Mouse (Mus musculus): ENCODE data around the gene Sinhcaf. TPM values are rescaled to one million over a fixed set of nuclear protein-coding genes. Genes with fewer than 3 reads are reported as not detected.

The Sinhcaf gene
- polyA plus RNA-seq, 1 experiment = 7.8 TPM

DNA sequence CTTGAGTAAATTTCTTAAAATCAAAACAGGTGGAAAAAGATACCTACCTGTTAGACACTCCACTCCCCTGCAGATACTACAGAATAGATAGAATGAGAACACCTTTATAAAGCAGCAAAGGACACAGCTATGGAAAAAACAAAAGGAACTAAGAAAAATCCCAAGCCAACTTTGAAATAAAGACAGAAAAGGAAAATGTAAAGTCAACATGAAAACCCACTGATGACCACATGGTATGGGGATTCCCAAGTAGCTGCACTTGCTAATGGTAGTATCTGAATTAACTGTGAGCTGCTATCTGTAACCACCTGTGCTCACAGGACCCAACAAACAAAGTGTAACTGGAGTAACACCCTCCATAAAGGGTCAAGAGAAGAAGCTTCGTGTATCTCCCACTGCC is 8.6 kb downstream of the Sinhcaf start:
- Histone ChIP-seq H3K4me3 (ENCODE audit: control insufficient read depth, insufficient read depth, low read length) (no peak overlapping the region), H3K4me1 (replicated peaks; ENCODE audit: control insufficient read depth, insufficient read depth, low read length) (no peaks in the 10 kb centered on the region), H3K27ac (ENCODE audit: control insufficient read depth, insufficient read depth, low read length) (no peak overlapping the region), H3K36me3 (ENCODE audit: control insufficient read depth, insufficient read depth, low read length) (no peaks in the 10 kb centered on the region), H3K27me3 (ENCODE audit: control insufficient read depth, insufficient read depth, low read length) (no peaks in the 10 kb centered on the region)
- DNase-seq = no peak
- TF ChIP-seq CTCF (IDR thresholded peaks at IDR 0.05; ENCODE audit: borderline replicate concordance, control insufficient read depth, extremely low read depth, insufficient read depth, low read length, poor library complexity) = no peak
- no peak for TF ChIP-seq POLR2A (IDR thresholded peaks at IDR 0.05; ENCODE audit: control insufficient read depth, extremely low read depth, insufficient read depth, low read length, poor library complexity)
- WGBS = 88% methylated on average over 1 of the region's 1 CpGs

DNA sequence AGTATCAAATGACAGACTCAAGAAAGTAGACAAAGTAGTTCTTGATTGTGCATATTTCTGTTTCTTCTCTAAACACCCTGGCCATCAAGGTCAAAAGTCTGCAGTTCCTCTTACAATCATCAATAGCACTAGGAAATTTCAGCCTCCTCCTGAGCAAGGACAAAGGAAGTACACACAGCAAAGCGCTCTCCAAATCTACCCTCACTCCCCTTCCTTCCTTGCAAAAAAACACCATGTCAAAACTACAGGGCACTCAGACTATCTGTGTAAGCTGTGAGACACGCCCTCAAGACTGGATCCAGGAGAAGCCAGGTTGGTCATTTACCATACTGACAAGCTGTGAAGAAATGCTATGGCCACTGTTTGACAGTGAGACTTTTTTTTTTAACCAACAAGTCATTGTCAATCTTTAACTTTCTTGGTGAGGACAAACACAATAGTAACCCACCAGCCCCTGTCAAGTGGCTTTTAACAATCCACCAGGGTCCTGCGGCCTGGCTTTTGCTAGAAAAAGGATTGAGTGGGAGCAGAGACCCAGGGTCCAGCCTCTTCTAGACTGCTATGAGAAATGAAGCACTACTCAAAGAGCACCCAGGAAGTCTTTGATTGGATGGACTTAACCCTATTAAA is 11.2 kb downstream of the Sinhcaf start:
- H3K4me1 ChIP-seq (replicated peaks; ENCODE audit: control insufficient read depth, insufficient read depth, low read length) = no peaks in the 10 kb centered on the region
- H3K27me3 ChIP-seq (ENCODE audit: control insufficient read depth, insufficient read depth, low read length) = no peaks in the 10 kb centered on the region
- WGBS = 91% methylated on average over 3 of the region's 3 CpGs
- TF ChIP-seq CTCF (IDR thresholded peaks at IDR 0.05; ENCODE audit: borderline replicate concordance, control insufficient read depth, extremely low read depth, insufficient read depth, low read length, poor library complexity) (no peak), POLR2A (IDR thresholded peaks at IDR 0.05; ENCODE audit: control insufficient read depth, extremely low read depth, insufficient read depth, low read length, poor library complexity) (no peak)
- no peak for DNase-seq
- no peak overlapping the region for H3K27ac ChIP-seq (ENCODE audit: control insufficient read depth, insufficient read depth, low read length)
- H3K4me3 ChIP-seq (ENCODE audit: control insufficient read depth, insufficient read depth, low read length) = no peak overlapping the region
- H3K36me3 ChIP-seq (ENCODE audit: control insufficient read depth, insufficient read depth, low read length) = peaks cover 20% of the 10 kb centered on the region

DNA sequence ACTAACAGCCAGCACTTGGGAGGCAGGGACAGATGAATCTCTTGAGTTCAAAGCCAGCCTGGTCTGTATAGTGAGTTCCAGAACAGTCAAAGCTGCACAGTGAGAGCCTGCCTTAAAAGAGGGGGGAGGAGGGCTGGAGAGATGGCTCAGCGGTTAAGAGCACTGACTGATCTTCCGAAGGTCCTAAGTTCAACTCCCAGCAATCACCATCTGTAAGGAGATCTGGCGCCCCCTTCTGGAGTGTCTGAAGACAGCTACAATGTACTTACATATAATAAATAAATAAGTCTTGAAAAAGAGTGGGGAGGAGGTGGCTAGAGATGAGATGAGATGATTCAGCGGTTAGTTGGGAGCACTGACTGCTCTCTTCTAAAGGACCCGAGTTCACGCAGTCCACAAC is 15.0 kb downstream of the Sinhcaf start:
- Histone ChIP-seq H3K4me3 (ENCODE audit: control insufficient read depth, insufficient read depth, low read length) (no peak overlapping the region), H3K4me1 (replicated peaks; ENCODE audit: control insufficient read depth, insufficient read depth, low read length) (no peaks in the 10 kb centered on the region), H3K27me3 (ENCODE audit: control insufficient read depth, insufficient read depth, low read length) (no peaks in the 10 kb centered on the region), H3K36me3 (ENCODE audit: control insufficient read depth, insufficient read depth, low read length) (peaks cover 41% of the 10 kb centered on the region), H3K27ac (ENCODE audit: control insufficient read depth, insufficient read depth, low read length) (no peak overlapping the region)
- TF ChIP-seq CTCF (IDR thresholded peaks at IDR 0.05; ENCODE audit: borderline replicate concordance, control insufficient read depth, extremely low read depth, insufficient read depth, low read length, poor library complexity) (no peak), POLR2A (IDR thresholded peaks at IDR 0.05; ENCODE audit: control insufficient read depth, extremely low read depth, insufficient read depth, low read length, poor library complexity) (no peak)
- DNase-seq = peak; percentile 39
- WGBS = 89% methylated on average over 6 of the region's 6 CpGs

DNA sequence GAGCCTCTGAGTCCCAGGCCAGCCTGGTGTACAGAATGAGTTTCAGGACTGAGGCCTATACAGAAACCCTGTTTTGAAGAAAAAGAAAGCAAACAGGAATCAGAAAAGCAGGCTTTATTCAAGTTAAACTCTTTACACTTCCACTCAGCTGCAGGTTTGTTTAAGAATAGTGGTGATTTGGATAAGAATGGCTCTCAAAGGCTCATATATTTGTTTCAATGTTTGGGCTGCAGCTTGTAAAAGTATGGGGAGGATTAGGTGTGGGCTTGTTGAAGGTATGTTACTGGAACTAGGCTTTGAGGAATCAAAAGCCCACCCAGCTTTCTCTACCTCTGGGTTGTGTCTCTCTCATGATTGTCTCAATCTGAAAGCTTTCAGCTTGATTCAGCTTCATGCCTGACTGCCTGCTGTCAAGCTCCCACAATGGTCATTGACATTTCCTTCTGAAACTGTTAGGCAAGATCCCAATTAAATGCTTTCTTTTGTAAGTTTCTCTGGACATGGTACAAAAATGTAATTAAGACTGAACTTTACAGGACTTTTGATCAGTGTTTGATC is 27.3 kb downstream of the Sinhcaf start:
- no peak for TF ChIP-seq POLR2A (IDR thresholded peaks at IDR 0.05; ENCODE audit: control insufficient read depth, extremely low read depth, insufficient read depth, low read length, poor library complexity)
- TF ChIP-seq CTCF (IDR thresholded peaks at IDR 0.05; ENCODE audit: borderline replicate concordance, control insufficient read depth, extremely low read depth, insufficient read depth, low read length, poor library complexity) = no peak
- DNase-seq = no peak
- H3K27ac ChIP-seq (ENCODE audit: control insufficient read depth, insufficient read depth, low read length) = no peak overlapping the region

GRCm38 (mm10) chr6:148917672-148918071 is 28.6 kb downstream of the Sinhcaf start:
- Histone ChIP-seq H3K36me3 (ENCODE audit: control insufficient read depth, insufficient read depth, low read length) (peaks cover 8% of the 10 kb centered on the region; the same call in 1 of the 2 replicates), H3K4me3 (ENCODE audit: control insufficient read depth, insufficient read depth, low read length) (no peak overlapping the region), H3K4me1 (replicated peaks; ENCODE audit: control insufficient read depth, insufficient read depth, low read length) (no peaks in the 10 kb centered on the region), H3K27me3 (ENCODE audit: control insufficient read depth, insufficient read depth, low read length) (no peaks in the 10 kb centered on the region), H3K27ac (ENCODE audit: control insufficient read depth, insufficient read depth, low read length) (no peak overlapping the region)
- 88% methylated on average over 1 of the region's 1 CpGs for WGBS
- no peak for DNase-seq
- TF ChIP-seq POLR2A (IDR thresholded peaks at IDR 0.05; ENCODE audit: control insufficient read depth, extremely low read depth, insufficient read depth, low read length, poor library complexity) (no peak), CTCF (IDR thresholded peaks at IDR 0.05; ENCODE audit: borderline replicate concordance, control insufficient read depth, extremely low read depth, insufficient read depth, low read length, poor library complexity) (no peak)

More for the DNA sequence above, 27.3 kb downstream of the Sinhcaf start:
- no peaks in the 10 kb centered on the region for H3K4me1 ChIP-seq (replicated peaks; ENCODE audit: control insufficient read depth, insufficient read depth, low read length)
- H3K36me3 ChIP-seq (ENCODE audit: control insufficient read depth, insufficient read depth, low read length) = peaks cover 15% of the 10 kb centered on the region; the same call in 1 of the 2 replicates
- H3K27me3 ChIP-seq (ENCODE audit: control insufficient read depth, insufficient read depth, low read length) = no peaks in the 10 kb centered on the region
- H3K4me3 ChIP-seq (ENCODE audit: control insufficient read depth, insufficient read depth, low read length) = no peak overlapping the region

DNA sequence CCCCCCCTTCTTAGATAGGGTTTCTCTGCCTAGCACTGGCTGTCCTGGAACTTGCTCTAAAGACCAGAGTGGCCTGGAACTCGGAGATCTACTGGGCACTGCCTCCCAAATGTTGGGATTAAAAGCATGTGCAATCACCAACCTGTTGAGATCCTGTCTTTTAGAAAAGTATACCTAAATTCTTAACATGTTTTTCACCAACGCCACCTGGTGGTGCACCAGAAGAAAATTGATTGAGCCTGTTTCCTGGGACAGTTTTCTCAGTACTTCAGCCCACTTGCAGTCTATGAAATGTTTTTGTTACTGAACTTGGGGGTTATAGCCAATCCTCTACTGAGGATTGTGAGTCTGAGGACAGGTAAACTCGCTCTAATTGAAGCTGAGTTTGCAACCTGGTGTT is 29.4 kb downstream of the Sinhcaf start:
- peaks cover 8% of the 10 kb centered on the region; the same call in 1 of the 2 replicates for H3K36me3 ChIP-seq (ENCODE audit: control insufficient read depth, insufficient read depth, low read length)
- H3K27ac ChIP-seq (ENCODE audit: control insufficient read depth, insufficient read depth, low read length) = no peak overlapping the region
- TF ChIP-seq CTCF (IDR thresholded peaks at IDR 0.05; ENCODE audit: borderline replicate concordance, control insufficient read depth, extremely low read depth, insufficient read depth, low read length, poor library complexity) (no peak), POLR2A (IDR thresholded peaks at IDR 0.05; ENCODE audit: control insufficient read depth, extremely low read depth, insufficient read depth, low read length, poor library complexity) (no peak)
- WGBS = 38% methylated on average over 3 of the region's 3 CpGs
- H3K4me3 ChIP-seq (ENCODE audit: control insufficient read depth, insufficient read depth, low read length) = no peak overlapping the region
- H3K4me1 ChIP-seq (replicated peaks; ENCODE audit: control insufficient read depth, insufficient read depth, low read length) = no peaks in the 10 kb centered on the region
- DNase-seq = peak; percentile 25
- no peaks in the 10 kb centered on the region for H3K27me3 ChIP-seq (ENCODE audit: control insufficient read depth, insufficient read depth, low read length)

Data from thymus, adult 2 months (tissue).